Comparison of ENCODE assay signal across 31 mouse cellular contexts in genomic region chr2:85155334-85155733, GRCm38 (mm10). TPM values are rescaled to one million over a fixed set of nuclear protein-coding genes. Genes with fewer than 3 reads are reported as not detected.
DNase-seq lines count a peak whose midpoint lies in the region; ATAC-seq lines count a peak whose summit lies in the region.
"Had no signal": no experiment of that assay in that cellular context is flagged by ENCODE, and none has a peak within 500 bp of the region (broad histone marks: within the 10 kb centered on the region; RNA-seq: fewer than 3 reads in every experiment).

No protein-coding gene starts in this region.

- no peaks in the 10 kb centered on the region for H3K9me3 ChIP-seq in kidney, embryonic 15.5 days (replicated peaks)
- H3K9me3 ChIP-seq in hindbrain, embryonic 14.5 days (ENCODE audit: control insufficient read depth, low read length): no peaks in the 10 kb centered on the region
- H3K9me3 ChIP-seq: embryonic facial prominence, embryonic 12.5 days; heart, embryonic 15.5 days; hindbrain, embryonic 10.5 days; midbrain, embryonic 13.5 days; neural tube, embryonic 13.5 days had no signal

- no peak overlapping the region for H3K27ac ChIP-seq in kidney, embryonic 15.5 days
- H3K27ac ChIP-seq in brown adipose tissue, adult 24 weeks (replicated peaks; ENCODE audit: low read depth, low read length): peak overlapping the region; percentile 35; the same call in 1 of the 2 replicates
- H3K27ac ChIP-seq in hindbrain, embryonic 14.5 days: no peak overlapping the region
- H3K27ac ChIP-seq: embryonic facial prominence, embryonic 12.5 days; heart, embryonic 15.5 days; hindbrain, embryonic 10.5 days; liver, embryonic 14.5 days; macrophage; midbrain, embryonic 13.5 days; neural tube, embryonic 13.5 days had no signal

- H3K9ac ChIP-seq in kidney, embryonic 15.5 days: no peak overlapping the region
- H3K9ac ChIP-seq in hindbrain, embryonic 14.5 days: no peak overlapping the region
- H3K9ac ChIP-seq: embryonic facial prominence, embryonic 12.5 days; heart, embryonic 15.5 days; liver, embryonic 14.5 days; midbrain, embryonic 13.5 days; neural tube, embryonic 13.5 days had no signal

- H3K4me3 ChIP-seq in kidney, embryonic 15.5 days (replicated peaks): no peak overlapping the region
- H3K4me3 ChIP-seq in brown adipose tissue, adult 24 weeks (ENCODE audit: insufficient read depth, low read depth, low read length): no peak overlapping the region
- H3K4me3 ChIP-seq in hindbrain, embryonic 14.5 days (replicated peaks; ENCODE audit: low read length): no peak overlapping the region
- H3K4me3 ChIP-seq: embryonic facial prominence, embryonic 12.5 days; heart, embryonic 15.5 days; hindbrain, embryonic 10.5 days; midbrain, embryonic 13.5 days; neural tube, embryonic 13.5 days had no signal

- H3K27me3 ChIP-seq in kidney, embryonic 15.5 days: no peaks in the 10 kb centered on the region
- H3K27me3 ChIP-seq in hindbrain, embryonic 14.5 days (ENCODE audit: control insufficient read depth, insufficient read depth, low read length): no peaks in the 10 kb centered on the region
- H3K27me3 ChIP-seq: embryonic facial prominence, embryonic 12.5 days; heart, embryonic 15.5 days; midbrain, embryonic 13.5 days; neural tube, embryonic 13.5 days had no signal

- no peak overlapping the region for H3K4me2 ChIP-seq in kidney, embryonic 15.5 days
- no peak overlapping the region for H3K4me2 ChIP-seq in hindbrain, embryonic 14.5 days (replicated peaks)
- H3K4me2 ChIP-seq: embryonic facial prominence, embryonic 12.5 days; heart, embryonic 15.5 days; midbrain, embryonic 13.5 days; neural tube, embryonic 13.5 days had no signal

- DNase-seq in adrenal gland, adult (ENCODE audit: inconsistent age in 2 of 2, low spot score in 1 of 2): peak; percentile 35 to 65
- no peak for DNase-seq in adrenal gland, postnatal 4 days (ENCODE audit: low spot score in 2 of 2)
- peak; percentile 36 for DNase-seq in heart, adult 8-10 months (ENCODE audit: low spot score)
- DNase-seq in heart, postnatal 10 days: no peak
- peak; percentile 26 for DNase-seq in kidney, adult 9 months
- no peak for DNase-seq in hindbrain, embryonic 14.5 days (ENCODE audit: low spot score)
- DNase-seq: cerebellum, adult 11-12 months; cerebellum, adult 9-11 months; embryo, embryonic 11 days; gastrocnemius, postnatal 14 days; liver; lung, adult 2 months; lung, postnatal 10 days; right cerebral cortex, postnatal 4 days had no signal

- whole genome bisulfite sequencing in kidney, embryonic 15.5 days: 68% methylated on average over 9 of the region's 9 CpGs
- 85% methylated on average over 9 of the region's 9 CpGs for WGBS in hindbrain, embryonic 14.5 days

- H3K4me1 ChIP-seq in kidney, embryonic 15.5 days: 0 out of 2 replicates have a peak, but pooled peaks cover under 1% of the 10 kb centered on the region
- peaks cover 15% of the 10 kb centered on the region; the same call in 1 of the 2 replicates for H3K4me1 ChIP-seq in brown adipose tissue, adult 24 weeks (ENCODE audit: control insufficient read depth, insufficient read depth, insufficient read length, low read length)
- no peaks in the 10 kb centered on the region for H3K4me1 ChIP-seq in hindbrain, embryonic 14.5 days (replicated peaks; ENCODE audit: control insufficient read depth, insufficient read depth, low read length)
- H3K4me1 ChIP-seq: embryonic facial prominence, embryonic 12.5 days; heart, embryonic 15.5 days; neural tube, embryonic 13.5 days had no signal

- no peaks in the 10 kb centered on the region for H3K36me3 ChIP-seq in kidney, embryonic 15.5 days
- H3K36me3 ChIP-seq in hindbrain, embryonic 14.5 days (replicated peaks; ENCODE audit: control insufficient read depth, insufficient read depth): no peaks in the 10 kb centered on the region
- H3K36me3 ChIP-seq: embryonic facial prominence, embryonic 12.5 days; heart, embryonic 15.5 days; hindbrain, embryonic 10.5 days; midbrain, embryonic 13.5 days; neural tube, embryonic 13.5 days had no signal

- intact Hi-C loops in heart, postnatal 10 days (cut with DNase I): loop anchor here (2.0 kb wide), 1 partner anchor 15 kb away; no protein-coding TSS in a partner anchor

- ATAC-seq in kidney, embryonic 15.5 days (replicated peaks; ENCODE audit: low FRiP score): no peak
- no peak for ATAC-seq in hindbrain, embryonic 14.5 days (ENCODE audit: low FRiP score)
- ATAC-seq: activated CD4-positive, CD25-positive, alpha-beta regulatory T cell, adult 4 months; forebrain, embryonic 14.5 days; hindbrain, embryonic 16.5 days; intestine, embryonic 16.5 days; midbrain, embryonic 13.5 days had no signal

RNA-seq across cellular contexts. Expression of gene Aplnr, which starts 19.3 kb away (rescaled TPM):
- total RNA-seq in adrenal gland, postnatal 4 days (2021): 10 to 100 TPM; 94.0 to 99.4 TPM
- total RNA-seq in heart, adult 8-10 months (2022): 10 to 100 TPM; 10.3 to 26.7 (median 25.4) TPM
- 100 to 1,000 TPM; 149 to 219 TPM for total RNA-seq in heart, postnatal 10 days (2021)
- 94.6 and 104 TPM in 2 replicates for polyA plus RNA-seq in kidney, embryonic 15.5 days (2015; fragmentation: Nextera tagmentation; extraction: Ambion mirVana)
- 6.1 and 16.7 TPM in 2 replicates for polyA plus RNA-seq in brown adipose tissue, adult 24 weeks (2012; ENCODE audit: insufficient read depth, insufficient read length, missing spikeins)
- polyA plus RNA-seq in hindbrain, embryonic 14.5 days (2014; fragmentation: Nextera tagmentation; extraction: Ambion mirVana): 29.2 and 35.2 TPM in 2 replicates
- total RNA-seq: CH12.LX; granulocyte monocyte progenitor cell, adult 5-6 weeks; megakaryocyte-erythroid progenitor cell, adult 5-6 weeks had no signal
- polyA plus RNA-seq: activated CD4-positive, CD25-positive, alpha-beta regulatory T cell, adult 4 months; C2C12; macrophage had no signal

RNA-seq across cellular contexts. Expression of gene Lrrc55, which starts 41.7 kb away (rescaled TPM):
- total RNA-seq in adrenal gland, postnatal 4 days (2021): 10 to 100 TPM; 13.2 to 14.9 TPM
- 1 to 10 TPM in 3 of 4 experiments, under 1 TPM in 1; 0.84 to 2.4 (median 2.0) TPM for total RNA-seq in heart, adult 8-10 months (2022)
- 1 to 10 TPM; 3.5 to 6.3 TPM for total RNA-seq in heart, postnatal 10 days (2021)
- polyA plus RNA-seq in kidney, embryonic 15.5 days (2015; fragmentation: Nextera tagmentation; extraction: Ambion mirVana): 0.40 and 0.65 TPM in 2 replicates
- 0.38 and 0.79 TPM in 2 replicates for polyA plus RNA-seq in brown adipose tissue, adult 24 weeks (2012; ENCODE audit: insufficient read depth, insufficient read length, missing spikeins)
- polyA plus RNA-seq in hindbrain, embryonic 14.5 days (2014; fragmentation: Nextera tagmentation; extraction: Ambion mirVana): 9.7 and 13.0 TPM in 2 replicates
- total RNA-seq: CH12.LX; granulocyte monocyte progenitor cell, adult 5-6 weeks; megakaryocyte-erythroid progenitor cell, adult 5-6 weeks had no signal
- polyA plus RNA-seq: activated CD4-positive, CD25-positive, alpha-beta regulatory T cell, adult 4 months; C2C12; macrophage had no signal

Comparison
In these comparisons a context has a peak if more than half of its experiments do, and no peak if none do; other contexts are left out.
1. DNase-seq: peak in adrenal gland, adult (2 of 2), heart, adult 8-10 months (single experiment) and kidney, adult 9 months (single experiment); none in adrenal gland, postnatal 4 days (0 of 2), heart, postnatal 10 days (0 of 2) and hindbrain, embryonic 14.5 days (single experiment).